ENCODE assay signal across 16 mouse cellular contexts in the genomic region with DNA sequence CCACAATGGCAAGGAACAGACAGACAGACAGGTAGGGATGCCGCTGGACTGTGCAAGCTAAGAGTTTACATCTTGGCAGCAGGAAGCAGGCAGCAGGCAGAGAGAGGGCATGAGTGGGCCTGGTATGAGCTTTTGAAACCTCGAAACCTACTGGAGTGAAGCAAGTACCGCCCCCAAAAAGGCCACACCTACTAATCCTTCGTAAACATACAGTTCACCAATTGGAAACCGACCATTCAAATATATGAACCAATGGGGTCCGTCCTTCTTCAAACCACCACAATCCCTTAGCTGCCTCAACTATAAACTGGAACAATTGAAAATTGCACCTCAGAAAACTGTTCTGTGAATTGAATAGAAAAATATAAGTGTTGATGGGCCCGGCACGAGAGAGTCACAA. TPM values are rescaled to one million over a fixed set of nuclear protein-coding genes. Genes with fewer than 3 reads are reported as not detected.
DNase-seq lines count a peak whose midpoint lies in the region; ATAC-seq and TF ChIP-seq lines count a peak whose summit lies in the region.
"Had no signal": no experiment of that assay in that cellular context is flagged by ENCODE, and none has a peak within 500 bp of the region (broad histone marks: within the 10 kb centered on the region; RNA-seq: fewer than 3 reads in every experiment).

No protein-coding gene starts in this region.

- TF ChIP-seq CTCF in kidney, postnatal 0 days (IDR thresholded peaks at IDR 0.05; ENCODE audit: low read depth): no peak

- peak overlapping the region; percentile 65; the same call in 1 of the 2 replicates for H3K27ac ChIP-seq in forebrain, embryonic 13.5 days
- H3K27ac ChIP-seq in forebrain, embryonic 12.5 days: no peak overlapping the region
- peak overlapping the region; percentile 91; the same call in 1 of the 2 replicates for H3K27ac ChIP-seq in kidney, postnatal 0 days
- H3K27ac ChIP-seq in embryonic facial prominence, embryonic 15.5 days (replicated peaks): peak overlapping the region; percentile 97
- peak overlapping the region; percentile 92 for H3K27ac ChIP-seq in limb, embryonic 15.5 days
- H3K27ac ChIP-seq: hindbrain, embryonic 10.5 days; midbrain, embryonic 12.5 days had no signal

- ATAC-seq in forebrain, embryonic 13.5 days: no peak
- ATAC-seq in forebrain, embryonic 12.5 days (ENCODE audit: low FRiP score): no peak
- ATAC-seq in kidney, postnatal 0 days (replicated peaks; ENCODE audit: low FRiP score, low read depth): no peak
- no peak for ATAC-seq in embryonic facial prominence, embryonic 15.5 days (ENCODE audit: insufficient number of reproducible peaks, low FRiP score, low TSS enrichment, low read depth)
- no peak for ATAC-seq in limb, embryonic 15.5 days (ENCODE audit: insufficient number of reproducible peaks, low FRiP score, low TSS enrichment, low read depth)

- no peak for DNase-seq in kidney, postnatal 0 days (ENCODE audit: low spot score)
- no peak for DNase-seq in kidney, adult 9 months
- DNase-seq in ovary, postnatal 36 days (ENCODE audit: low spot score): no peak
- no peak for DNase-seq in heart, postnatal 25 days (ENCODE audit: low spot score)
- DNase-seq: adrenal gland, adult 2 months; B cell, adult 2 months; kidney, postnatal 10 days; liver, postnatal 0 days; retina, postnatal 1 day; thymus, postnatal 14 days had no signal

- peaks cover 17% of the 10 kb centered on the region for H3K4me1 ChIP-seq in forebrain, embryonic 13.5 days
- H3K4me1 ChIP-seq in forebrain, embryonic 12.5 days: peaks cover 16% of the 10 kb centered on the region
- H3K4me1 ChIP-seq in kidney, postnatal 0 days (replicated peaks; ENCODE audit: insufficient read depth, low read length): peaks cover 19% of the 10 kb centered on the region
- H3K4me1 ChIP-seq in embryonic facial prominence, embryonic 15.5 days: peaks cover 31% of the 10 kb centered on the region
- peaks cover 28% of the 10 kb centered on the region for H3K4me1 ChIP-seq in limb, embryonic 15.5 days

- H3K4me3 ChIP-seq in forebrain, embryonic 13.5 days: no peak overlapping the region
- H3K4me3 ChIP-seq in forebrain, embryonic 12.5 days (replicated peaks): no peak overlapping the region
- no peak overlapping the region for H3K4me3 ChIP-seq in kidney, postnatal 0 days (replicated peaks; ENCODE audit: low read depth, low read length)
- H3K4me3 ChIP-seq in embryonic facial prominence, embryonic 15.5 days (replicated peaks): no peak overlapping the region
- no peak overlapping the region for H3K4me3 ChIP-seq in limb, embryonic 15.5 days
- H3K4me3 ChIP-seq: hindbrain, embryonic 10.5 days; midbrain, embryonic 12.5 days had no signal

- 88% methylated on average over 8 of the region's 8 CpGs for WGBS in forebrain, embryonic 13.5 days
- WGBS in forebrain, embryonic 12.5 days: 87% methylated on average over 8 of the region's 8 CpGs
- WGBS in kidney, postnatal 0 days: 89% methylated on average over 8 of the region's 8 CpGs
- WGBS in embryonic facial prominence, embryonic 15.5 days: 88% methylated on average over 8 of the region's 8 CpGs
- WGBS in limb, embryonic 15.5 days: 83% methylated on average over 8 of the region's 8 CpGs

- H3K9me3 ChIP-seq in forebrain, embryonic 13.5 days (replicated peaks): no peaks in the 10 kb centered on the region
- H3K9me3 ChIP-seq in forebrain, embryonic 12.5 days: no peaks in the 10 kb centered on the region
- no peaks in the 10 kb centered on the region for H3K9me3 ChIP-seq in kidney, postnatal 0 days (replicated peaks; ENCODE audit: low read length)
- no peaks in the 10 kb centered on the region for H3K9me3 ChIP-seq in embryonic facial prominence, embryonic 15.5 days (replicated peaks)
- H3K9me3 ChIP-seq in limb, embryonic 15.5 days: no peaks in the 10 kb centered on the region
- H3K9me3 ChIP-seq: midbrain, embryonic 12.5 days had no signal

- H3K4me2 ChIP-seq in forebrain, embryonic 13.5 days: no peak overlapping the region
- no peak overlapping the region for H3K4me2 ChIP-seq in forebrain, embryonic 12.5 days
- H3K4me2 ChIP-seq in kidney, postnatal 0 days (ENCODE audit: low read length): no peak overlapping the region
- H3K4me2 ChIP-seq in embryonic facial prominence, embryonic 15.5 days (replicated peaks): no peak overlapping the region; the same call in 1 of the 2 replicates
- H3K4me2 ChIP-seq in limb, embryonic 15.5 days: no peak overlapping the region
- H3K4me2 ChIP-seq: midbrain, embryonic 12.5 days had no signal

- no peaks in the 10 kb centered on the region for H3K36me3 ChIP-seq in forebrain, embryonic 13.5 days (ENCODE audit: poor library complexity, severe bottlenecking)
- no peaks in the 10 kb centered on the region for H3K36me3 ChIP-seq in forebrain, embryonic 12.5 days (replicated peaks)
- H3K36me3 ChIP-seq in kidney, postnatal 0 days (ENCODE audit: insufficient read depth, low read length): no peaks in the 10 kb centered on the region
- no peaks in the 10 kb centered on the region for H3K36me3 ChIP-seq in embryonic facial prominence, embryonic 15.5 days
- no peaks in the 10 kb centered on the region for H3K36me3 ChIP-seq in limb, embryonic 15.5 days
- H3K36me3 ChIP-seq: hindbrain, embryonic 10.5 days; midbrain, embryonic 12.5 days had no signal

- no peak overlapping the region for H3K9ac ChIP-seq in forebrain, embryonic 13.5 days
- H3K9ac ChIP-seq in forebrain, embryonic 12.5 days: no peak overlapping the region
- H3K9ac ChIP-seq in kidney, postnatal 0 days (ENCODE audit: low read depth, low read length): no peak overlapping the region
- H3K9ac ChIP-seq in embryonic facial prominence, embryonic 15.5 days: no peak overlapping the region
- H3K9ac ChIP-seq in limb, embryonic 15.5 days: no peak overlapping the region
- H3K9ac ChIP-seq: liver, postnatal 0 days; midbrain, embryonic 12.5 days had no signal

- intact Hi-C loops in heart, postnatal 25 days (cut with DNase I): no loop called here

- peaks cover 3% of the 10 kb centered on the region; the same call in 1 of the 2 replicates for H3K27me3 ChIP-seq in forebrain, embryonic 13.5 days
- peaks cover 9% of the 10 kb centered on the region; the same call in 1 of the 2 replicates for H3K27me3 ChIP-seq in forebrain, embryonic 12.5 days
- no peaks in the 10 kb centered on the region for H3K27me3 ChIP-seq in kidney, postnatal 0 days (ENCODE audit: insufficient read depth, low read length)
- no peaks in the 10 kb centered on the region for H3K27me3 ChIP-seq in embryonic facial prominence, embryonic 15.5 days
- H3K27me3 ChIP-seq in limb, embryonic 15.5 days: no peaks in the 10 kb centered on the region

RNA-seq across cellular contexts. Expression of gene Ctdsp2, which starts 14.7 kb away (rescaled TPM):
- polyA plus RNA-seq in forebrain, embryonic 13.5 days (2015; fragmentation: Nextera tagmentation; extraction: Ambion mirVana): 27.8 and 30.9 TPM in 2 replicates
- polyA plus RNA-seq in forebrain, embryonic 12.5 days (2016; fragmentation: Nextera tagmentation; extraction: Ambion mirVana): 49.2 and 49.5 TPM in 2 replicates
- 62.4 and 68.5 TPM in 2 replicates for polyA plus RNA-seq in kidney, postnatal 0 days (2015; fragmentation: Nextera tagmentation; extraction: Ambion mirVana)
- 92.5 and 93.9 TPM in 2 replicates for polyA plus RNA-seq in embryonic facial prominence, embryonic 15.5 days (2015; fragmentation: Nextera tagmentation; extraction: Ambion mirVana)
- polyA plus RNA-seq in limb, embryonic 15.5 days (2015; fragmentation: Nextera tagmentation; extraction: Ambion mirVana): 72.2 and 85.8 TPM in 2 replicates
- 100 to 1,000 TPM; 104 to 110 TPM for total RNA-seq in heart, postnatal 25 days (2021)

RNA-seq across cellular contexts. Expression of gene Avil, which starts 36.7 kb away (rescaled TPM):
- 0.15 and 0.19 TPM in 2 replicates for polyA plus RNA-seq in forebrain, embryonic 13.5 days (2015; fragmentation: Nextera tagmentation; extraction: Ambion mirVana)
- polyA plus RNA-seq in forebrain, embryonic 12.5 days (2016; fragmentation: Nextera tagmentation; extraction: Ambion mirVana): 0.21 TPM in 1 of 2 replicates, not detected in the other
- 0.07 and 0.10 TPM in 2 replicates for polyA plus RNA-seq in kidney, postnatal 0 days (2015; fragmentation: Nextera tagmentation; extraction: Ambion mirVana)
- 1.6 and 1.8 TPM in 2 replicates for polyA plus RNA-seq in embryonic facial prominence, embryonic 15.5 days (2015; fragmentation: Nextera tagmentation; extraction: Ambion mirVana)
- 0.50 and 0.71 TPM in 2 replicates for polyA plus RNA-seq in limb, embryonic 15.5 days (2015; fragmentation: Nextera tagmentation; extraction: Ambion mirVana)
- under 1 TPM; 0.14 to 0.39 TPM for total RNA-seq in heart, postnatal 25 days (2021)
- polyA plus RNA-seq: liver, postnatal 0 days had no signal
